Comparison of ENCODE assay signal across 34 mouse cellular contexts in genomic region chr19:43720061-43720460, GRCm38 (mm10).
"Had no signal": no experiment of that assay in that cellular context is flagged by ENCODE, and none has a peak within 500 bp of the region (broad histone marks: within the 10 kb centered on the region; RNA-seq: fewer than 3 reads in every experiment).

No protein-coding gene starts in this region.

- H3K4me1 ChIP-seq: heart, embryonic 15.5 days; hindbrain, embryonic 13.5 days; hindbrain, embryonic 15.5 days; intestine, embryonic 15.5 days; kidney, embryonic 15.5 days had no signal

- H3K27ac ChIP-seq: heart, embryonic 13.5 days; heart, embryonic 15.5 days; hindbrain, embryonic 10.5 days; hindbrain, embryonic 12.5 days; hindbrain, embryonic 13.5 days; hindbrain, embryonic 14.5 days; hindbrain, embryonic 15.5 days; hindbrain, postnatal 0 days; intestine, embryonic 15.5 days; kidney, embryonic 15.5 days; kidney, postnatal 0 days; layer of hippocampus, adult 2 months; left cerebral cortex, adult 2 months had no signal

- H3K4me3 ChIP-seq: heart, embryonic 12.5 days; heart, embryonic 13.5 days; heart, embryonic 15.5 days; hindbrain, embryonic 10.5 days; hindbrain, embryonic 12.5 days; hindbrain, embryonic 13.5 days; hindbrain, embryonic 15.5 days; intestine, embryonic 15.5 days; kidney, embryonic 15.5 days; layer of hippocampus, adult 2 months; left cerebral cortex, adult 2 months had no signal

- H3K9me3 ChIP-seq: heart, embryonic 12.5 days; heart, embryonic 13.5 days; heart, embryonic 15.5 days; hindbrain, embryonic 10.5 days; hindbrain, embryonic 12.5 days; hindbrain, embryonic 13.5 days; hindbrain, embryonic 15.5 days; intestine, embryonic 15.5 days; kidney, embryonic 15.5 days had no signal

- ATAC-seq: hindbrain, embryonic 16.5 days; hindbrain, postnatal 0 days; inflammation-experienced regulatory T-cells, adult 6 months; intestine, embryonic 15.5 days; intestine, embryonic 16.5 days; intestine, postnatal 0 days had no signal

- H3K27me3 ChIP-seq: hindbrain, embryonic 12.5 days; hindbrain, embryonic 13.5 days; hindbrain, embryonic 15.5 days; intestine, embryonic 15.5 days; kidney, embryonic 15.5 days had no signal

- DNase-seq: heart, postnatal 10 days; heart, postnatal 14 days; heart, postnatal 36 days; heart, postnatal 4 days; kidney, adult 11 months; kidney, adult 18-20 months; kidney, adult 2 months; kidney, adult 8-10 months; kidney, adult 9 months; kidney, postnatal 10 days; kidney, postnatal 14 days; kidney, postnatal 25 days; kidney, postnatal 36 days; kidney, postnatal 4 days; layer of hippocampus, adult 9-11 months; layer of hippocampus, postnatal 36 days had no signal
